Mouse (Mus musculus): Measurements from ENCODE around the gene Zfp974. TPM values are rescaled to one million over a fixed set of nuclear protein-coding genes. Genes with fewer than 3 reads are reported as not detected.
A peak's percentile ranks its signal among the peaks of the same experiment; 100 is the strongest.
"Not testable (repeated sequence)": the region's sequence is repeated elsewhere in the genome, so short reads cannot be mapped to it uniquely, and the experiment has no call there.

The Zfp974 gene
- total and polyA plus RNA-seq, 2 experiments from 2014 or later: 5.9 to 6.8 TPM

DNA sequence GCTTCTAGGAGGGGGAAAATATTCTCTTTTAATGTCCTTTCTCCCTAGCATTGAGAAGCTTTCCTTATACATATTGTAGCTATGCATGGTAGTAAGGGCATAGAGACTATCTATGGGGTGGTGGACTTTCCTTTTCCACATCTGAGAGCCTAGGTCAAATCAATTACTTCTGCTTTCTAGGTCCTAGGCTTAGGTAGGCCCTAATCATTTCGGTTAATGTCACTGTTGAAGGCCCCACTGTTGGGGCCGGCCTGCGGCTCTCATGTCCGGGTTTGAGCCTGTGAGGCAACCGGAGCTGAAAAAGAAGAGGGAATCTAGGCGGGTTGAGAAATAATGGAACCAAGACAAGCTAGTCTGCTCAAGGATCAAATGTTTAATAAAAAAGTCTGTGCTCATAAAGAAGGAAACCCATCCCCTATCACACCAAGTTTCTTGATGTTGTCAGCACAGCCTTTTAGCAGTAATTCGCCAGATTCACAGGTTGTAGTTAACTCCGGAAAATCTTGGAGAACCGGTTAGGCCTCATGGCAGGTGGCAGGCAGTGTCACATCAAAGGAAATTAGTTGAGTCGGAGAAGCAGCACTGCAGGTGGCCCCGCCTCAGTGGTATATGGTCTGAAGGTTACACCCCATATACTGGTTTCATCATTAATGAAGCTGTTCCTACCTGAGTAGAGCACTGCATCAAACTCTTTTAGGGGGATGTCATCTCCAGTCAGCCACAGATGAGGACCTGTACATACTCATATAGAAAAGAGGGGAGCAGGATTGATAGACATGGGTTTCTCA is 24.0 kb downstream of the Zfp974 start:
- ATAC-seq (ENCODE audit: low FRiP score) (no peak), DNase-seq (ENCODE audit: low spot score) (no peak)
- Histone ChIP-seq H3K4me2 (ENCODE audit: low read depth, low read length, poor library complexity, severe bottlenecking) (no peak overlapping the region), H3K9ac (replicated peaks; ENCODE audit: low read length, poor library complexity, severe bottlenecking) (no peak overlapping the region), H3K27me3 (ENCODE audit: insufficient read depth, low read length) (no peaks in the 10 kb centered on the region), H3K4me1 (ENCODE audit: insufficient read depth, low read length) (no peaks in the 10 kb centered on the region), H3K27ac (ENCODE audit: low read depth, low read length) (no peak overlapping the region), H3K9me3 (ENCODE audit: low read length) (peaks cover 17% of the 10 kb centered on the region; the same call in 1 of the 2 replicates), H3K36me3 (ENCODE audit: insufficient read depth, low read length) (no peaks in the 10 kb centered on the region; the same call in 1 of the 2 replicates), H3K4me3 (ENCODE audit: low read depth, low read length) (no peak overlapping the region)
- WGBS: 83% methylated on average over 11 of the region's 11 CpGs
- TF ChIP-seq CTCF (IDR thresholded peaks at IDR 0.05): no peak

GRCm38 (mm10) chr7:27900601-27901000 is 28.7 kb downstream of the Zfp974 start:
- no peak overlapping the region for H3K4me3 ChIP-seq (ENCODE audit: low read depth, low read length)
- peaks cover 13% of the 10 kb centered on the region; the same call in 1 of the 2 replicates for H3K9me3 ChIP-seq (ENCODE audit: low read length)
- no peaks in the 10 kb centered on the region for H3K36me3 ChIP-seq (ENCODE audit: insufficient read depth, low read length)
- H3K9ac ChIP-seq (replicated peaks; ENCODE audit: low read length, poor library complexity, severe bottlenecking): no peak overlapping the region
- no peak overlapping the region for H3K4me2 ChIP-seq (ENCODE audit: low read depth, low read length, poor library complexity, severe bottlenecking)
- H3K4me1 ChIP-seq (ENCODE audit: insufficient read depth, low read length): no peaks in the 10 kb centered on the region
- DNase-seq (ENCODE audit: low spot score) (no peak), ATAC-seq (ENCODE audit: low FRiP score) (no peak)
- TF ChIP-seq CTCF (IDR thresholded peaks at IDR 0.05): no peak
- no peak overlapping the region for H3K27ac ChIP-seq (ENCODE audit: low read depth, low read length)
- H3K27me3 ChIP-seq (ENCODE audit: insufficient read depth, low read length): no peaks in the 10 kb centered on the region
- 89% methylated on average over 4 of the region's 4 CpGs for WGBS

- no peak for ATAC-seq (ENCODE audit: low FRiP score)
- 96% methylated on average over 4 of the region's 4 CpGs for WGBS
- TF ChIP-seq CTCF (IDR thresholded peaks at IDR 0.05): no peak
These were observed 47.5 kb downstream of the Zfp974 start for GRCm38 (mm10) chr7:27881721-27882120.

DNA sequence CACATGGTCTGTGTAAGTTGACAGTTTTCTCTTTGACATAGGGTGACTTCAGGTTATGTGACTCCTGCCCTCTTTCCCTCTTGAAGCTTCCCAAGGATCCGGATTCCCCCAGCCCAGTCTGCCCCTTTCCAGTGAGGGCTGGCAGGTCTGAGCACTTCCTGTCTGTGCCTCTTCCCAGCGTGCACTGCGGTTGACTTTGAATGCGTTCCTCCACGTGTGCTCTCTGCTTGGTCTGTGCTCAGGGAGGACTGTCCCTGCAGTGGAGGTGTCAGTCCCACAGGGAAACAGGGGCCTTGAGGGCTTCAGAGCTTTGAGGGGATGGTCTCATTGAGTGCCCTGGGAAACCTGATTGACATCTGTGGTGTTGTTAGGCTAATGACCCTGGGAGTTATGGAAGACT is 66.7 kb downstream of the Zfp974 start:
- not testable (repeated sequence) for DNase-seq (ENCODE audit: low spot score); H3K27ac ChIP-seq (ENCODE audit: low read depth, low read length); ATAC-seq (ENCODE audit: low FRiP score); H3K27me3 ChIP-seq (ENCODE audit: insufficient read depth, low read length); H3K4me3 ChIP-seq (ENCODE audit: low read depth, low read length); H3K36me3 ChIP-seq (ENCODE audit: insufficient read depth, low read length); H3K4me1 ChIP-seq (ENCODE audit: insufficient read depth, low read length); H3K9ac ChIP-seq (replicated peaks; ENCODE audit: low read length, poor library complexity, severe bottlenecking); H3K9me3 ChIP-seq (ENCODE audit: low read length); H3K4me2 ChIP-seq (ENCODE audit: low read depth, low read length, poor library complexity, severe bottlenecking)
- WGBS: 81% methylated on average over 5 of the region's 5 CpGs

More at GRCm38 (mm10) chr7:27881721-27882120, 47.5 kb downstream of the Zfp974 start:
- Histone ChIP-seq H3K36me3 (ENCODE audit: insufficient read depth, low read length) (0 out of 2 replicates have a peak, but pooled peaks cover 4% of the 10 kb centered on the region), H3K27me3 (ENCODE audit: insufficient read depth, low read length) (no peaks in the 10 kb centered on the region), H3K4me2 (ENCODE audit: low read depth, low read length, poor library complexity, severe bottlenecking) (no peak overlapping the region), H3K4me3 (ENCODE audit: low read depth, low read length) (no peak overlapping the region), H3K9me3 (ENCODE audit: low read length) (no peaks in the 10 kb centered on the region), H3K9ac (replicated peaks; ENCODE audit: low read length, poor library complexity, severe bottlenecking) (no peak overlapping the region), H3K27ac (ENCODE audit: low read depth, low read length) (no peak overlapping the region), H3K4me1 (ENCODE audit: insufficient read depth, low read length) (no peaks in the 10 kb centered on the region)
- DNase-seq (ENCODE audit: low spot score): no peak

DNA sequence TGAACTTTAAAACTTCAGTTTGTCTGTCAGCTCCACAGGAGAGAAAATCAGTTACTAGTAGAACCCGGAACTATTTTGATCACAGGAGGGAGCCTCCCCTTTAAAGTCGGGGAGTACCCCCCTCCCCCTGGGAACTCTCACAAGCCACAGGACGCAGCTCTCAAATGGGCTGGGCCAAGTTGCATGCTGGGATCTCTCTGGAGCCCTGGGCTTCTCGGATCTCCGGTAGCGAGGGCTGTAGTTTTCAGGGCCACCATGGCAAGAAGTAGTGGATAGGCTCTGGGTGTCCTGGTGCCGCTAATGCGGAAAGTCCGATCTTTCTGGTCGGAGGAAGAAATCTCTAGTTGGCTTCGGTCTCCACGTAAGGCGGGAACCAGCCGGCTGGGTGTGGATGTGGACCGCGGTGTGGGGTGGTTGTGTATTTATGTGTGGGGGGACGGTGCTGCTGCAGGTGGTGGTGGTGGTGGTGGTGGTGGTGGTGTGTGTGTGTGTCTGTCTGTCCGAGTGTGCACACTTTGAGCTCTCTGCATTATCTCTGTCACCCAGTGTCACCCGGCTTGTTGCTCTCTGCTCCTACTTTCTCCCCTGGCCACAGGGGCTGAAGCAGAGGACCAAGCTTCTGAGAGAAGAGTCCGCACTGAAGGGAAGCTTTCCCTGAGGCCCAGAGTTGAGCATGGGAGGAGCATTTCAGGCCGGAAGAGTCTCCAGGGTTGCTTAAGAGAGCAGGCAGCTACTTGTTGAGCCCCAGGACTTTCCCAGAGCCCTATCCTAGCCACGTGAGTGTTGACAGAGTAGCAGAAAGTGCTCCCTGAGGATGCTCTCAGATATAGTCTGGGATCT is 68.6 kb downstream of the Zfp974 start:
- H3K9me3 ChIP-seq (ENCODE audit: low read length): no peaks in the 10 kb centered on the region
- peak overlapping the region; percentile 44 for H3K4me3 ChIP-seq (ENCODE audit: low read depth, low read length)
- H3K36me3 ChIP-seq (ENCODE audit: insufficient read depth, low read length): no peaks in the 10 kb centered on the region; the same call in none of the 2 replicates
- no peaks in the 10 kb centered on the region for H3K27me3 ChIP-seq (ENCODE audit: insufficient read depth, low read length)
- H3K9ac ChIP-seq (replicated peaks; ENCODE audit: low read length, poor library complexity, severe bottlenecking): peak overlapping the region; percentile 52
- H3K4me2 ChIP-seq (ENCODE audit: low read depth, low read length, poor library complexity, severe bottlenecking): peak overlapping the region; percentile 70
- no peaks in the 10 kb centered on the region for H3K4me1 ChIP-seq (ENCODE audit: insufficient read depth, low read length)
- WGBS: 0% methylated on average over 22 of the region's 22 CpGs
- TF ChIP-seq CTCF (IDR thresholded peaks at IDR 0.05): no peak
- DNase-seq (ENCODE audit: low spot score) (peak; percentile 71), ATAC-seq (ENCODE audit: low FRiP score) (peak; percentile 80; the same call in 1 of the 2 replicates)
- no peak overlapping the region for H3K27ac ChIP-seq (ENCODE audit: low read depth, low read length)
